Mouse (Mus musculus) ES-Bruce4 (cell line): Measurements from ENCODE around the gene Nmrk1.

ENCODE experiments used
- CTCF ChIP-seq: IDR thresholded peaks from one replicate; pipeline ENCODE4 v1.8.1; 2011; ENCODE audit warnings: low read depth, low read length
- EP300 ChIP-seq: IDR thresholded peaks from 2 replicates; pipeline ENCODE4 v1.6.1; 2011; ENCODE audit warnings: low read depth, low read length; ENCODE audit not compliant: insufficient read depth
- POLR2A ChIP-seq: IDR thresholded peaks from one replicate; pipeline ENCODE4 v1.8.1; 2011; ENCODE audit warnings: low read length; ENCODE audit not compliant: insufficient read depth

GRCm38 (mm10) chr19:18661683-18662082 is 29.9 kb downstream of the Nmrk1 start:
- no peak for TF ChIP-seq CTCF
- TF ChIP-seq POLR2A: no peak
- TF ChIP-seq EP300: no peak
